18 mouse cellular contexts compared by ENCODE assay signal in the genomic region with DNA sequence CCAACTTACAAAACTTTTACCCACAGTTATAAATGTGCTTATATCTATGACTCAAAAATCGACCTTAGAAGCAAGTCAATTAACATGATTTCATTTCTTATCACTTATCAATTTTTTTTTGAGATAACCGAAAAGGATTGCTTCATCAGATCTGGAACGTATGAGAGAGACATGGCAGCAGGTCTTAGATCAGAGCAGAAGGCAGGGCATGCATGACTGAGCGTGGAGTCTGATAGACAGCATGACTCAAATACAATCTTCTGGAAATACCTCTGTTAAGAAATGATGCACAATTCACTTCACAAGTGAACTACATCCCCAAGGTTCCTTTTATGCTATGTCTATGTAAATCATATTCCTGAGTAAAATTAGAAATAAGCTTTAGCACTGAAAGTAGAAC.
"Had no signal": no experiment of that assay in that cellular context is flagged by ENCODE, and none has a peak within 500 bp of the region (broad histone marks: within the 10 kb centered on the region; RNA-seq: fewer than 3 reads in every experiment).

No protein-coding gene starts in this region.

- H3K9ac ChIP-seq: liver, postnatal 0 days; lung, embryonic 15.5 days; midbrain, embryonic 13.5 days; neural tube, embryonic 12.5 days had no signal

- H3K4me3 ChIP-seq: lung, embryonic 15.5 days; megakaryocyte, embryonic 14.5 days; midbrain, embryonic 13.5 days; neural tube, embryonic 12.5 days had no signal

- H3K4me1 ChIP-seq: lung, embryonic 15.5 days; megakaryocyte, embryonic 14.5 days; midbrain, embryonic 13.5 days; neural tube, embryonic 12.5 days had no signal

- H3K27me3 ChIP-seq: lung, embryonic 15.5 days; megakaryocyte, embryonic 14.5 days; midbrain, embryonic 13.5 days; neural tube, embryonic 12.5 days had no signal

- DNase-seq: liver, postnatal 0 days; lung, adult 2 months; lung, postnatal 14 days; lung, postnatal 36 days; retina, postnatal 1 day; right cerebral cortex, adult 18-20 months; right cerebral cortex, postnatal 25 days; right cerebral cortex, postnatal 4 days; spleen, adult 18-20 months; thymus, adult 18-20 months; thymus, postnatal 14 days; thymus, postnatal 36 days had no signal

- H3K36me3 ChIP-seq: lung, embryonic 15.5 days; midbrain, embryonic 13.5 days; neural tube, embryonic 12.5 days had no signal

- H3K27ac ChIP-seq: lung, embryonic 15.5 days; macrophage; midbrain, embryonic 13.5 days; neural tube, embryonic 12.5 days had no signal

- H3K4me2 ChIP-seq: lung, embryonic 15.5 days; midbrain, embryonic 11.5 days; midbrain, embryonic 13.5 days; neural tube, embryonic 12.5 days had no signal

- H3K9me3 ChIP-seq: lung, embryonic 15.5 days; midbrain, embryonic 13.5 days; neural tube, embryonic 12.5 days had no signal
